Mouse (Mus musculus) midbrain, embryonic 11.5 days (tissue): Measurements from ENCODE around the gene Hist1h1d. TPM values are rescaled to one million over a fixed set of nuclear protein-coding genes. Genes with fewer than 3 reads are reported as not detected.
"Not testable (repeated sequence)": the region's sequence is repeated elsewhere in the genome, so short reads cannot be mapped to it uniquely, and the experiment has no call there.

ENCODE experiments used
- ATAC-seq: fragments of 200-750 bp; cut with Nextera tagmentation; 2 replicates; pipeline ENCODE4 v1.8.0; 2017; ENCODE audit warnings: moderate TSS enrichment, moderate library complexity; ENCODE audit not compliant: low FRiP score
- DNase-seq: peaks from one replicate; pipeline ENCODE4 v3.0.0; 2015; ENCODE audit warnings: low spot score; ENCODE audit errors: missing footprints
- H3K27ac ChIP-seq: fragments of 300-500 bp; sonication (generic); 2 replicates; pipeline ENCODE4 v1.5.1; 2014; ENCODE audit warnings: low read depth, low read length
- H3K27me3 ChIP-seq: fragments of 300-500 bp; sonication (generic); 2 replicates; pipeline ENCODE4 v1.6.1; 2014; ENCODE audit warnings: mild to moderate bottlenecking, low read length, moderate library complexity, mixed read lengths; ENCODE audit not compliant: control insufficient read depth, insufficient read depth
- H3K36me3 ChIP-seq: fragments of 300-500 bp; sonication (generic); 2 replicates; pipeline ENCODE4 v1.6.1; 2014; ENCODE audit warnings: mild to moderate bottlenecking, low read length, moderate library complexity, mixed read lengths; ENCODE audit not compliant: control insufficient read depth, insufficient read depth
- H3K4me1 ChIP-seq: fragments of 300-500 bp; sonication (generic); 2 replicates; pipeline ENCODE4 v1.6.1; 2014; ENCODE audit warnings: low read length; ENCODE audit not compliant: control insufficient read depth, insufficient read depth
- H3K4me2 ChIP-seq: fragments of 300-500 bp; sonication (generic); 2 replicates; pipeline ENCODE4 v1.6.1; 2014; ENCODE audit warnings: mild to moderate bottlenecking, moderate library complexity
- H3K4me3 ChIP-seq: fragments of 300-500 bp; sonication (generic); 2 replicates; pipeline ENCODE4 v1.5.1; 2014; ENCODE audit warnings: low read depth, low read length
- H3K9ac ChIP-seq: fragments of 300-500 bp; sonication (generic); 2 replicates; pipeline ENCODE4 v1.6.1; 2014; ENCODE audit warnings: low read length
- H3K9me3 ChIP-seq: fragments of 300-500 bp; sonication (generic); 2 replicates; pipeline ENCODE4 v1.6.1; 2016; ENCODE audit warnings: low read length; ENCODE audit not compliant: control insufficient read depth
- WGBS: fragments of 180-500 bp; shearing (Covaris S2); extraction: QIAGEN DNeasy Blood & Tissue Kit; methylation state at CpG from one replicate; pipeline ENCODE4 v1.1.7; 2014; 5-methylcytosine and 5-hydroxymethylcytosine counted together
- polyA plus RNA-seq: library from polyadenylated mRNA; unstranded; fragments of >200 nt; fragmentation: Nextera tagmentation; extraction: Ambion mirVana; gene quantifications from 2 replicates; pipeline ENCODE4 v1.2.1, GENCODE M21; 2014

The Hist1h1d gene
- polyA plus RNA-seq, 1 experiment from 2014 or later: 0.61 TPM

GRCm38 (mm10) chr13:23533560-23534367 is 19.3 kb upstream of the Hist1h1d start, which contains the start of gene Hist1h2af:
Hist1h2af (plus strand) TSS chr13:23533906.
- Histone ChIP-seq H3K27ac (peak within 1 kb of the TSS; percentile 98), H3K4me1 (peaks cover 19% of the 10 kb centered on the region), H3K4me3 (peak within 1 kb of the TSS; percentile 48), H3K4me2 (peak within 1 kb of the TSS; percentile 45), H3K9ac (peak within 1 kb of the TSS; percentile 66)
- not testable (repeated sequence) for H3K27me3 ChIP-seq, H3K9me3 ChIP-seq, H3K36me3 ChIP-seq
- peak; percentile 64 for ATAC-seq
- WGBS: under 1% methylated on average over 22 of the region's 53 CpGs
- DNase-seq: peak; percentile 94

GRCm38 (mm10) chr13:23534368-23535131 is 18.5 kb upstream of the Hist1h1d start:
- Histone ChIP-seq H3K4me1 (peaks cover 16% of the 10 kb centered on the region), H3K27me3 (no peaks in the 10 kb centered on the region), H3K9ac (peak overlapping the region; percentile 66), H3K27ac (peak overlapping the region; percentile 98), H3K36me3 (no peaks in the 10 kb centered on the region), H3K4me2 (peak overlapping the region; percentile 45), H3K9me3 (no peaks in the 10 kb centered on the region), H3K4me3 (peak overlapping the region; percentile 48)
- ATAC-seq: peak; percentile 10
- DNase-seq: peak; percentile 97
- under 1% methylated on average over 15 of the region's 15 CpGs for WGBS

- WGBS: under 1% methylated on average over 48 of the region's 62 CpGs
- Histone ChIP-seq H3K9ac (peak within 1 kb of the TSS; percentile 69), H3K4me2 (peak within 1 kb of the TSS; percentile 45), H3K4me1 (peaks cover 16% of the 10 kb centered on the region), H3K27ac (peak within 1 kb of the TSS; percentile 98), H3K4me3 (peak within 1 kb of the TSS; percentile 48)
- not testable (repeated sequence) for H3K27me3 ChIP-seq, H3K9me3 ChIP-seq, H3K36me3 ChIP-seq
- peak; percentile 92 for ATAC-seq
- peak; percentile 98 for DNase-seq
Measured at GRCm38 (mm10) chr13:23535137-23536075, 17.7 kb upstream of the Hist1h1d start, which contains the start of gene Hist1h3g. Hist1h3g (plus strand) TSS chr13:23535422.

- H3K9me3 ChIP-seq: no peaks in the 10 kb centered on the region
- H3K27ac ChIP-seq: peak overlapping the region; percentile 98
- no peaks in the 10 kb centered on the region for H3K36me3 ChIP-seq
- H3K4me1 ChIP-seq: peaks cover 16% of the 10 kb centered on the region
- no peak for ATAC-seq
- peak overlapping the region; percentile 48 for H3K4me3 ChIP-seq
- WGBS: 22% methylated on average over 7 of the region's 7 CpGs
- H3K9ac ChIP-seq: peak overlapping the region; percentile 69
- H3K27me3 ChIP-seq: no peaks in the 10 kb centered on the region
- peak overlapping the region; percentile 45 for H3K4me2 ChIP-seq
- DNase-seq: peak; percentile 87
Measured at GRCm38 (mm10) chr13:23536076-23536822, 16.8 kb upstream of the Hist1h1d start.

- ATAC-seq (no peak), DNase-seq (peak; percentile 86)
- Histone ChIP-seq H3K4me3 (no peak overlapping the region), H3K4me1 (peaks cover 15% of the 10 kb centered on the region), H3K9me3 (no peaks in the 10 kb centered on the region), H3K4me2 (peak overlapping the region; percentile 45), H3K36me3 (no peaks in the 10 kb centered on the region), H3K27ac (no peak overlapping the region; the same call in 1 of the 2 replicates), H3K27me3 (no peaks in the 10 kb centered on the region), H3K9ac (no peak overlapping the region)
- WGBS: 78% methylated on average over 3 of the region's 3 CpGs
Measured at GRCm38 (mm10) chr13:23537006-23537710, 15.9 kb upstream of the Hist1h1d start.

- H3K27me3 ChIP-seq: no peaks in the 10 kb centered on the region
- H3K4me2 ChIP-seq: no peak overlapping the region
- no peak overlapping the region for H3K4me3 ChIP-seq
- H3K36me3 ChIP-seq: no peaks in the 10 kb centered on the region
- H3K9me3 ChIP-seq: no peaks in the 10 kb centered on the region
- WGBS: 83% methylated on average over 5 of the region's 5 CpGs
- no peak overlapping the region for H3K27ac ChIP-seq
- H3K4me1 ChIP-seq: peaks cover 10% of the 10 kb centered on the region
- H3K9ac ChIP-seq: no peak overlapping the region
- no peak for DNase-seq
- no peak for ATAC-seq
Measured at GRCm38 (mm10) chr13:23538249-23538648, 14.8 kb upstream of the Hist1h1d start.

GRCm38 (mm10) chr13:23539821-23540220 is 13.2 kb upstream of the Hist1h1d start:
- not testable (repeated sequence) for H3K4me2 ChIP-seq, H3K9me3 ChIP-seq, H3K4me1 ChIP-seq, ATAC-seq, H3K4me3 ChIP-seq, H3K36me3 ChIP-seq, H3K27me3 ChIP-seq, H3K9ac ChIP-seq, DNase-seq, H3K27ac ChIP-seq
- 75% methylated on average over 1 of the region's 1 CpGs for WGBS
